Mouse (Mus musculus) c-Kit-positive CD71-positive TER-119-negative erythroid progenitor cells, embryonic 14.5 days (primary cell): ENCODE measurements at regions not wholly inside any gene's neighbourhood (a gene's known extent, or its start where the extent isn't known, plus 50 kb on each side); places are given as distances from the start of the nearest gene placed in this dataset.

Experiments
- DNase-seq: peaks from one replicate; pipeline ENCODE4 v3.0.0-alpha.2; 2013; ENCODE audit warnings: low read depth

- no peak for DNase-seq
These were observed 2319.2 kb upstream of the Gm7489 start for GRCm38 (mm10) chr15:51565543-51565942.

GRCm38 (mm10) chr15:51570631-51571030 lies 2314.1 kb upstream of the Gm7489 start:
- DNase-seq, result no peak

GRCm38 (mm10) chr15:51574538-51575105 lies 2310.1 kb upstream of the Gm7489 start:
- no peak for DNase-seq

GRCm38 (mm10) chr15:51583636-51584035 lies 2301.1 kb upstream of the Gm7489 start:
- no peak for DNase-seq

GRCm38 (mm10) chr15:51586146-51586545 lies 2298.6 kb upstream of the Gm7489 start:
- DNase-seq, result no peak

GRCm38 (mm10) chr15:51591406-51592068 lies 2293.2 kb upstream of the Gm7489 start:
- DNase-seq, result no peak

DNA sequence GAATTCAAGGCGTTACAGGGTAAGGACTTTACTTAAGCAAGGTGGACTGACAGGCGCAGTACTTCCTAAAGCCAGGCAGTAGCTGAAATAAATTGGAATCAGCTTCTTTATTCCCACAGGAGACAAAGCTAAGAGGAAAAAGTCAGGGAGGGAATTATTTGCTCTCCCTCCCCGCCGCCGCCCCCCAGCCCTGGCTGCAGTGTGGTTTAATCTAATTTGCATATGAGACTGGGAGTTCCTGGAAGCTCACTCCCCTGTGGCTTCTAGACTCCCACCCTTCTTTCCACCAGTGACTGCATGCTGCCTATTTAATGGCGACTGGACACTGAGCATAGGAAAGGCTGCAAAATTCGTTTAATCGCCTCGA lies 2292.7 kb upstream of the Gm7489 start:
- DNase-seq, result no peak

DNA sequence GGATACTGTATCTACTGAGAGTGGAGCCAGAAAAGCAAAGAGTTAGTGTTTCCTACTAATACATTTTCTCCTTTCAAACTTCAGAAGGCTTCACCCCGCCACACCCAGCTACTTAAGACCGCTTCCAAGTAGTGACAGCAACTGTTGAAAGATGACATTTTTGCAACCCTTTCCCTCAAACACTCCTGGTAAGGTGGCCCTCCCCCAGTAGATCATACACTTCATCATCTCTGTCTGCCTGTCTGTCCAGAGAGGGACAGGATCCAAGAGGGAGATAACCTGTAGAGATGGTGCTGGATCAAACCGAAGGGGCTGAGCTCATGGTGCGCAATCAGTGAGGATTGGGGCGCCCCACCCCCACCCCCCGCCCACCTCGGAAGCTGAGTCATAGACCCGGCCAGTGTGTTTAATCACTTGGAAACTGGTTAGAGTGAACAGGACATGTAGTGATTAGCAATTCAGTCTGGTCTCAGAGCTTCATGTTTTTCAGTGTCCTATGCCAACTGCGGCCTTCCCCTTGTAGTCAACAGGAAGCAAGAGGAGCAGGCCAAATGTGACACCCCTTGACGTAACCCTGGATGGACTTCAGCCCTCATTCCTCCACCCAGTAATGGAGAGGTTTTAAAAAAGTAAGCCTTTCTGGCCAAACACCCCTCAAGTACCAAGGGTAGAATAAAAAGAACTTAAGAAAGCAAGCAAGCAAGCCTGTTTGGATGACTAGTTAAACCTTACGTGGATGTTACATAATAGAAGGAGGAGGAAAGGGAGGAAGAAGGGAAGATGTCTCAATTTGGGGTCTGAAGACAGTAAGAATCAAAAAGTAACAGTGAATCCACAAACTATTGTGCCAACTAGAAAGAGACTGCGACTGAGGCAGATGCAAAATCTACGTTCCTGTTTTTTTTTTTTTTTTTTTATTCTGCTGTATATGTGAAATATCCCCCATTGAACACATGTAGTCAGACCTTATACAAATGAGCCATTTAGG lies 2291.9 kb upstream of the Gm7489 start:
- no peak for DNase-seq

GRCm38 (mm10) chr15:51594060-51594459 lies 2290.6 kb upstream of the Gm7489 start:
- DNase-seq, result no peak

GRCm38 (mm10) chr15:51595655-51596054 lies 2289.1 kb upstream of the Gm7489 start:
- DNase-seq, result no peak

DNA sequence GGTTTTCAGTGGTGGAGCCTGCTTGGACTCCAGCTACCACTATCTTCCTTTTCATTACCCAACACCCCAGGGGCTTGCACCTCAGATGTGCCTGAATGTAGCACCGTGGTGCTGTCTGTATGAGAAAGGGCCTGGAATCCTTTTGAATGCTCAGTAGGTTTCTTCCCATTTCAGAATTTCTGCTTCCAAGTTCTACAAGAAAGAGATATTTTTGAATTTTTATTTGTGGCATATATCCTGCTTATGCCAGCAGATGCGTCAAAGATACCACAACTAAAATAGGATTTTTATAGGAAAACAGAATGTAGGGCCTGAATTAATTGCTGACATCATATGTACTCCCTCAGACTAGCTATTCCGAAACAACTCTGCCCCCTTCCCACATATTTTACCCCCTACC lies 2286.9 kb upstream of the Gm7489 start:
- DNase-seq, result no peak

DNA sequence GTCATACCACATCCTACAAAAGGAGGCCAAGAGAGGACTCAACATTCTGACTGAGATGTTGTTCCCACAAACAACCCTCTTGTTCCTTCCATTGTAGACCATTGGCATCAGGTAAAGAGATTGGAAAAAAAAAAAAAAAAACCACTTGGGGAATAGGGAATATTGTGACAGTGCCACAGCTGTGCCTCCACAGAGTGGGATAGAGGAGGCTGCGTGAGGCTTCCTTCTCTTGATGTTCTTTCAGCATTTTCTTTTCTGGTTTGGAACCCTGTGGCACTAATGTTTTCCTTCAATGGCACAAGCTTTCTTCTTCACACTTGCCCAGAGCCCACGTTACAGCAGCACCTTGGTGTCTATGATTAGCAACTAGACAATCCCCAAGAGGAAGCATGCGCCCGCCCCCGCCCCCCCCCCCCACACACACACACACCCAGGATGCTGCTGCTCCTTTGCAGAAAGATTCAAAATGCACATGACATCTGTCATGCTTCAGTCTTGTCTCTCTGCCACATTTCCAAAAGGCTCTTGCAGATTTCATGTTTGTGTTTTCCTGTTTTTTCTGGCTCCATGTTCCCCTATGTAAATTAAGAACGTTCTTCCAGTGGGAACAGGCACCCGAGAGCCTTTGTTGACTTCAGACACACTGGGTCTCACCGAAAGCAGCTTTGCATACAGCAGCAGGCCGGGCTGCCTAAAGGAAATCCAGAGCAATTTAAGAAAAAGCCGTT lies 2283.4 kb upstream of the Gm7489 start:
- no peak for DNase-seq

DNA sequence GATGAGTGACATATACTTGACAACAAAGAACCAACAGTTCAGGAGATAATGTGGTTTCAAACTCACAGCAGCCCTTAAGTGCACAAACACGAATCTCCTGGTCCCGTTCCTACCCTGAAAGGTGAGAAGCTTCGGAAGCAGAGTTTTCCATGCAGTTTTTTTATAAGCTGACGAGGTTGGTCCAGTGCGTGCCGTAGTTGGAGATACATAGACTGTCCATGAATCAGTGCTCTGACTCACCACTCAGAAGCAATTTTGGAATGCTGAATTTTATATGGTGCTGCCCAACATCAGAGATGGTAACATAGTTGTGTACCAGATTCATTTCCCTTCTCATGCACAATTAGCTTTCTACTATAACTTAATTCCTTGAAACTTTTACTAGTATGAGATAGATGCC lies 2263.3 kb upstream of the Gm7489 start:
- no peak for DNase-seq

DNA sequence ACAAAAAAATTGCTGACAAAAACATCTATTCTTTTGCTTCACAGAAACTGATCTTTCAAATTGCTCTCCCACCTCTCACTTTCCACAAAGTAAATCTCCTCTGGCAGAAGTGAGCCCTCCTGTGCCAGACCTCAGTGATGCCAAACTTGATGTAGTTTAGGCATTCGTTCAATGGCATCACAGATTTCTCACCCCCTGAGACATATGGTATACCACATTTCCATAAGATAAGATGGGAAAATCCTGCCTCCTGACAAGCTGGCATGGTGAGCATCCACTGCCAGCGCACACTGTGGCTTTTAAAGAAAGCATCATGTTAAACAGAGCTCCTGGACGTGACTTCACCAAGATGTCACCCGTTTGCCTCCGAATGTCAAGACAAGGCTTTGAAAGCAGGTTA lies 2257.2 kb upstream of the Gm7489 start:
- no peak for DNase-seq

GRCm38 (mm10) chr15:51628518-51628917 lies 2256.2 kb upstream of the Gm7489 start:
- no peak for DNase-seq

DNA sequence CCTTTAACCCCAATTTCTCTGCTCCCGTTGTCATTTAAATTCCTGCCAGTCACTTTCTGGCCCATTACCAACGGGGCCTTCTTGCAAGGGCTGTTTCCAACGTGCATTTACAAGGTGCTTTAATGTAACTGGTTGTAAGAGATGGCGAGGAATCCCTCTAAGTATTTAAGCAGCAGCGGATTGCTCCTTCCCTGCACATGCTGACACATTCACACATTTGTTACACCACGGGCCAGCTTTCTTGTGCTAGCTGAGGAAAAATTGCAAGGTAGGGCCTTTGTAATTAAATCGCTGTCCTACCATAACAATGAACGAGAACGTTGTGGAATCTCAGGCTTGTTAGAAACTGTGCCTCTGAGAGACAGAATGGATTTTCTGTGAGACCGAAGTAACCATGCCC lies 2252.8 kb upstream of the Gm7489 start:
- no peak for DNase-seq

- DNase-seq, result no peak
These were observed 2251.6 kb upstream of the Gm7489 start for GRCm38 (mm10) chr15:51633068-51633467.

DNA sequence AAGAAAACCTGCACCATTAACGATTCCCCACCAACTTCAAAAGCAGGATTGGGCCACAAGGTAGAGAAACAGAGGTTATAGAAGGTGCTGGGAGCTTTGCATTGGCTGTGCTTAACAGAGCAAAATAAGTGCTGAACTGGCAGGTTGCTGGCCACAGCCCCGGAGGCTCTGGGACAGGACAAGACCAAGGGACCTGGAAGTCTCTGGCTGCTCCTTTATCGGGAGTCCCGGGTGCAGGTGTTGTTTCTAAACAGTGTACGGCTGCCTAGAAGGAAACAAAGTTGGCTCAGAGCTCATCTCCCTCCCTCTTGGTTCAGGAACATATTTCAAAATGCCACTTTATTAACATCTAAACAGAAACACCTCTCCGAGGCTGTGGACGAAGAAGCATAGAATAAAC lies 2250.0 kb upstream of the Gm7489 start:
- no peak for DNase-seq

DNA sequence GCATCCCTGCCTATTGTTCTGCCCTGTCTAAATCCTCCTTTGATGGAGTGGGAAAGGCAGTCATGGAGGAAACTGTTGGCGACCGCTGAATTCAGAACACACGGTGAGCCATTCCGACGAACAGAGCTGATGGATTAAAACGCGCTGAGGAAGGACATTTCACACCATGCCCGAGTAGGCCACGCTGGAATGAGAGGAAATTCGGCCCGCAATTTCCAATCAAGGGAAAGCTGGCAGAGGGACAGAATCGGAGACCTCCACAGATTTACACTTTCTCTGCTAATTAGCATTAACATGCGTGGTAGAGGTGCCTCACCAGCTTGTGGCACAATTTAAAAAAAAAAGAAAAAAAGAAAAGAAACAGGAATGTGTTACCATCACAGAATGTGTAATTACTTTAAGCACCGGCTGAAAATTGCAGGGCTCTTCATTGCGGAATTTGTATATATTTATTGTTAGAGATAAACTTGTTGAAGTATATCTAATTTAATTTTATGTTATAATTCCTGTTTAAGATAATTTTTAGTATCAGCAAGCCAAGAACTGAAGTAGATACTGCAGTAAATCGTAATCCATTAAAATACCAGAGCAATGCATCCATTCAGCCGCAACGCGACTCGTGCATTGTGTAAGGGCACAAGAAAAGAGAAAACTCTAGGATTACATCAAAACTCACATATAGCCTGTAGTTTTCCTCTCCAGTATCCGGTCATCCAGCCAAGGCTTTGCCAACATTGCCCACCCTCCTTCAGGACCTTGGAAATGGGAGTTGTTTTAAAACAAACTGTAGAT lies 2249.4 kb upstream of the Gm7489 start:
- DNase-seq, result no peak

- DNase-seq, result no peak
These were observed 2247.1 kb upstream of the Gm7489 start for GRCm38 (mm10) chr15:51637570-51637969.

GRCm38 (mm10) chr15:51643772-51644311 lies 2240.9 kb upstream of the Gm7489 start:
- no peak for DNase-seq
